Mouse (Mus musculus) effector memory CD4-positive, alpha-beta T cell, adult 5 months (primary cell): ENCODE results near the gene Mylk4. TPM values are rescaled to one million over a fixed set of nuclear protein-coding genes. Genes with fewer than 3 reads are reported as not detected.

Experiments
- polyA plus RNA-seq: library from polyadenylated mRNA; unstranded; fragments of 100-300 nt; shearing (Covaris generic); gene quantifications from one replicate; pipeline ENCODE4 v1.2.1, GENCODE M21; 2017

Gene Mylk4
- polyA plus RNA-seq = not detected

DNA sequence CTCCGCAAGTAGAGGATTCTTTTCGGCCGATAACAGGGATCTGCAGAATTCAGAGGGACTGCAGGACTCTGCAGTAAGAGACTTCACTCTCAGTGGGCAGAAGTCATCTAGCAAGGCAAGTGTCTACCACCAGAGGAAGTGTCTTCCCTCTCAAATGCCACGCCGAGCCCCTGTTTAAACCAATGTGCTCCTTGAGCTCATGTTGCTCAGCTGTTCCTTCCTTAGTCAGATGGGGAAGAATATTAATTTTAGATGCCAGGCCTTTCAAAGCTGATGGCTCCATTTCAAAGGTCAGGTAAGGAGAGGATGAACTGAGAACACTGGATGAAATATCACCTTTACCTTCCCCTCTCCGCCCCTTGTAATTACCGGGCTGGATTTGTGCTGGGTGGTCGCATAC lies at the start of gene Mylk4:
Gene Mylk4, minus strand, starts transcription at position 139 of the 400 bp plus-strand sequence.

DNA sequence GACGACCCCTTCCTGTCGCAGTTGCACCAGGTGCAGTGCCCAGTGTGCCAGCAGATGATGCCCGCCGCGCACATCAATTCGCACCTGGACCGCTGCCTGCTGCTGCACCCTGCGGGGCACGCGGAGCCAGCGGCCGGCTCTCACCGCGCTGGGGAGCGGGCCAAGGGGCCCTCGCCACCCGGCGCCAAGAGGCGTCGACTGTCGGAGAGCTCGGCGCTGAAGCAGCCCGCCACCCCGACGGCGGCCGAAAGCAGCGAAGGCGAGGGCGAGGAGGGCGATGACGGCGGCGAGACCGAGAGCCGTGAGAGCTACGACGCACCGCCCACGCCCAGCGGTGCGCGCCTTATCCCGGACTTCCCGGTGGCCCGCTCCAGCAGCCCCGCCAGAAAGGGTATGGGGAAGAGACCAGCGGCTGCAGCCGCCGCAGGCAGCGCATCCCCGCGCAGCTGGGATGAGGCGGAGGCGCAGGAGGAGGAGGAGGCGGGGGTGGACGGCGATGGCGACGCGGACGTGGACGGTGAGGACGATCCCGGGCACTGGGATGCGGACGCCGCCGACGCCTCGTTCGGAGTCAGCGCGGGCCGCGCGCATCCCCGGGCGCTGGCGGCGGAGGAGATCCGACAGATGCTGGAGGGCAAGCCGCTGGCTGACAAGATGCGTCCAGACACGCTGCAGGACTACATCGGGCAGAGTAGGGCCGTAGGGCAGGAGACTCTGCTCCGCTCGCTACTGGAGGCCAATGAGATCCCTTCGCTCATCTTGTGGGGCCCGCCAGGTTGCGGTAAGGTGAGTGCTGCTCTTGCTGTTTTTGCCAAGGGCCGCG lies 18.7 kb upstream of the Mylk4 start, which contains the start of gene D930007J09Rik:
Gene D930007J09Rik, minus strand, starts transcription at position 591 of the 823 bp plus-strand sequence.

DNA sequence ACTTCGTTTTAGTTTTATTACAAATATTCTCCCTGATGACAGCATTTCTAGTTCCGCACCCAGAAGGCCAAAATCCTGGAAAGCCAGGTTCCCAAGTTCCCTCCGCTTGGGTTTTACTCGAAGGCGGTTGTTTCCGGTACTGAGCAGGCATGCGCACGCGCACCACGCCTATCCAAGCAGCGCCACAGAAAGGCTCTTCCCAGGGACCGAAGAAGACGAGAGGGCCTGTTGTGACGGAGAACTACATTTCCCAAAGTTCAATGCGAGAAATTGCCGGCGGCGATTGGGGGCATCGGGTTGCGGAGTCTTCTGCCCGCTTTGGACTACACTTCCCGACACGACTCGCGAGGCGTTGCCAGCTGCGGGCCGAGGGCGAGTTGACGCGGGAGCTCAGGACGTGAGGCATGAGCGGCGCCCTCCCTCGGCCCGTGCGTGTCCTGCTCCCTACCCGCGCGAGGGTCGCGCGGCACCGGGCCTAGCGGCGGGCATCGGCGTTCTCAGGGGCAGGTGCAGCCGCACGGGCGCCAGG lies 18.0 kb upstream of the Mylk4 start, which contains the start of gene Wrnip1:
Gene Wrnip1, plus strand, starts transcription at position 346 of the 529 bp plus-strand sequence.

Other genes starting within 250 kb of the Mylk4 start
- gene Wrnip1, start 18.1 kb upstream of the Mylk4 start, polyA plus RNA-seq = 66.9 TPM
- not detected for gene D930007J09Rik, start 18.9 kb upstream of the Mylk4 start, polyA plus RNA-seq
- 20.0 TPM for gene Serpinb1a, start 67.2 kb upstream of the Mylk4 start, polyA plus RNA-seq
- not detected for gene Serpinb1c, start 114.3 kb upstream of the Mylk4 start, polyA plus RNA-seq
- gene Serpinb6b, start 181.3 kb upstream of the Mylk4 start, polyA plus RNA-seq = 70.7 TPM
- gene Serpinb9, start 219.3 kb upstream of the Mylk4 start, polyA plus RNA-seq = 145 TPM
- 0.21 TPM for gene Serpinb9b, start 243.5 kb upstream of the Mylk4 start, polyA plus RNA-seq